Mouse (Mus musculus) ES-Bruce4 (cell line): ENCODE measurements around the gene Stx5a.

Experiments
- CTCF ChIP-seq: IDR thresholded peaks from one replicate; pipeline ENCODE4 v1.8.1; 2011; ENCODE audit warnings: low read depth, low read length
- POLR2A ChIP-seq: IDR thresholded peaks from one replicate; pipeline ENCODE4 v1.8.1; 2011; ENCODE audit warnings: low read length; ENCODE audit not compliant: insufficient read depth

DNA sequence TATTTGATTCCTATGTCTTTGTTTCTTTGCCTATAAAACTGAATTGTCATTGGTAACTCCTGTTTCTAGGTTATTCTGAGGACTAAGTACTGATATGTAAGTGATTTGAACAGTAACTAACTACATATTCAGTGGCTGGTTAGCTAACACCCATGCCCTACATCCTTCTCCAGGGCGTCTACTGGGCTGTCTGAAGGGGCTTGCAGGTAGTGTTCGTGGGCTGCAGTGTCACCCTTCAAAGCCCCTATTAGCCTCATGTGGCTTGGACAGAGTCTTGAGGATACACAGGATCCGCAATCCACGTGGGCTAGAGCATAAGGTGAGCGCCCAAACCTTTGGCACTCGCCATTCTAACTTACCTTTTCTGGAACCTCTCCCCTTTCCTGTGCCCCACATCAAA is 1.6 kb upstream of the Stx5a start:
- TF ChIP-seq CTCF (no peak), POLR2A (no peak)
